Mouse (Mus musculus): ENCODE results near the gene Pde4c. TPM values are rescaled to one million over a fixed set of nuclear protein-coding genes. Genes with fewer than 3 reads are reported as not detected.

Pde4c gene
- polyA plus RNA-seq, 1 experiment from 2014 or later: 1.4 TPM

- H3K4me2 ChIP-seq: peak overlapping the region; percentile 21; the same call in 1 of the 2 replicates
- peak overlapping the region; percentile 81 for H3K27ac ChIP-seq (replicated peaks)
- H3K36me3 ChIP-seq (replicated peaks): no peaks in the 10 kb centered on the region
- ATAC-seq (ENCODE audit: insufficient read depth): no peak
- peak overlapping the region; percentile 32; the same call in 1 of the 2 replicates for H3K9ac ChIP-seq
- H3K27me3 ChIP-seq: peaks cover 45% of the 10 kb centered on the region
- WGBS (ENCODE audit: insufficient replicate concordance): 59% methylated on average over 12 of the region's 12 CpGs
- no peak overlapping the region for H3K4me3 ChIP-seq (replicated peaks)
- no peaks in the 10 kb centered on the region for H3K9me3 ChIP-seq (replicated peaks)
- H3K4me1 ChIP-seq (replicated peaks): peaks cover 12% of the 10 kb centered on the region; the same call in 1 of the 2 replicates
These were observed 696 bp downstream of the Pde4c start for GRCm38 (mm10) chr8:70724216-70724615.

- peaks cover 11% of the 10 kb centered on the region for H3K4me1 ChIP-seq (replicated peaks)
- peaks cover 53% of the 10 kb centered on the region for H3K27me3 ChIP-seq
- no peaks in the 10 kb centered on the region for H3K36me3 ChIP-seq (replicated peaks)
- WGBS (ENCODE audit: insufficient replicate concordance): 23% methylated on average over 14 of the region's 14 CpGs
- H3K9ac ChIP-seq: no peak overlapping the region
- no peak for ATAC-seq (ENCODE audit: insufficient read depth)
- no peak overlapping the region for H3K4me3 ChIP-seq (replicated peaks)
- no peak overlapping the region for H3K27ac ChIP-seq (replicated peaks)
- H3K4me2 ChIP-seq: no peak overlapping the region
- no peaks in the 10 kb centered on the region for H3K9me3 ChIP-seq (replicated peaks)
These were observed 2.4 kb downstream of the Pde4c start for GRCm38 (mm10) chr8:70725792-70726447.

- ATAC-seq (ENCODE audit: insufficient read depth): no peak
- Histone ChIP-seq H3K4me2 (no peak overlapping the region), H3K9ac (no peak overlapping the region), H3K4me3 (replicated peaks) (no peak overlapping the region), H3K4me1 (replicated peaks) (peaks cover 11% of the 10 kb centered on the region), H3K27me3 (peaks cover 61% of the 10 kb centered on the region), H3K9me3 (replicated peaks) (no peaks in the 10 kb centered on the region), H3K27ac (replicated peaks) (no peak overlapping the region), H3K36me3 (replicated peaks) (no peaks in the 10 kb centered on the region)
- WGBS (ENCODE audit: insufficient replicate concordance): 35% methylated on average over 11 of the region's 11 CpGs
These were observed 3.2 kb downstream of the Pde4c start for GRCm38 (mm10) chr8:70726721-70727120.

- Histone ChIP-seq H3K9ac (no peak overlapping the region), H3K4me3 (replicated peaks) (peak overlapping the region; percentile 35), H3K4me1 (replicated peaks) (peaks cover 7% of the 10 kb centered on the region), H3K4me2 (peak overlapping the region; percentile 61), H3K27ac (replicated peaks) (no peak overlapping the region), H3K9me3 (replicated peaks) (no peaks in the 10 kb centered on the region), H3K27me3 (peaks cover 73% of the 10 kb centered on the region), H3K36me3 (replicated peaks) (no peaks in the 10 kb centered on the region)
- 2% methylated on average over 34 of the region's 34 CpGs for WGBS (ENCODE audit: insufficient replicate concordance)
- no peak for ATAC-seq (ENCODE audit: insufficient read depth)
These were observed 6.4 kb downstream of the Pde4c start for GRCm38 (mm10) chr8:70729808-70730475.

- Histone ChIP-seq H3K27me3 (peaks cover 73% of the 10 kb centered on the region), H3K9me3 (replicated peaks) (no peaks in the 10 kb centered on the region), H3K4me3 (replicated peaks) (no peak overlapping the region), H3K9ac (no peak overlapping the region), H3K36me3 (replicated peaks) (no peaks in the 10 kb centered on the region), H3K27ac (replicated peaks) (no peak overlapping the region), H3K4me2 (no peak overlapping the region), H3K4me1 (replicated peaks) (peaks cover 7% of the 10 kb centered on the region)
- WGBS (ENCODE audit: insufficient replicate concordance): 62% methylated on average over 4 of the region's 4 CpGs
- peak; percentile 20; the same call in 1 of the 2 replicates for ATAC-seq (ENCODE audit: insufficient read depth)
These were observed 7.4 kb downstream of the Pde4c start for GRCm38 (mm10) chr8:70730956-70731355.

GRCm38 (mm10) chr8:70737705-70738104 lies 14.2 kb downstream of the Pde4c start:
- 47% methylated on average over 5 of the region's 5 CpGs for WGBS (ENCODE audit: insufficient replicate concordance)
- H3K4me3 ChIP-seq (replicated peaks): no peak overlapping the region
- no peak for ATAC-seq (ENCODE audit: insufficient read depth)

GRCm38 (mm10) chr8:70738211-70738610 lies 14.7 kb downstream of the Pde4c start:
- 42% methylated on average over 3 of the region's 3 CpGs for WGBS (ENCODE audit: insufficient replicate concordance)
- no peak for ATAC-seq (ENCODE audit: insufficient read depth)
- Histone ChIP-seq H3K4me1 (replicated peaks) (peaks cover 8% of the 10 kb centered on the region), H3K4me2 (no peak overlapping the region), H3K4me3 (replicated peaks) (no peak overlapping the region), H3K27me3 (peaks cover 61% of the 10 kb centered on the region), H3K27ac (replicated peaks) (no peak overlapping the region), H3K36me3 (replicated peaks) (no peaks in the 10 kb centered on the region), H3K9me3 (replicated peaks) (no peaks in the 10 kb centered on the region), H3K9ac (no peak overlapping the region)

More at GRCm38 (mm10) chr8:70737705-70738104, 14.2 kb downstream of the Pde4c start:
- no peaks in the 10 kb centered on the region for H3K9me3 ChIP-seq (replicated peaks)
- no peaks in the 10 kb centered on the region for H3K36me3 ChIP-seq (replicated peaks)
- H3K27me3 ChIP-seq: peaks cover 58% of the 10 kb centered on the region
- H3K9ac ChIP-seq: no peak overlapping the region
- no peak overlapping the region for H3K27ac ChIP-seq (replicated peaks)
- H3K4me2 ChIP-seq: no peak overlapping the region
- H3K4me1 ChIP-seq (replicated peaks): 0 out of 2 replicates have a peak, but pooled peaks cover 3% of the 10 kb centered on the region

- Histone ChIP-seq H3K9me3 (replicated peaks) (no peaks in the 10 kb centered on the region), H3K27ac (replicated peaks) (no peak overlapping the region), H3K27me3 (peaks cover 92% of the 10 kb centered on the region), H3K4me2 (no peak overlapping the region), H3K9ac (no peak overlapping the region), H3K36me3 (replicated peaks) (no peaks in the 10 kb centered on the region), H3K4me1 (replicated peaks) (peaks cover 25% of the 10 kb centered on the region), H3K4me3 (replicated peaks) (no peak overlapping the region)
- ATAC-seq (ENCODE audit: insufficient read depth): no peak
- WGBS (ENCODE audit: insufficient replicate concordance): 48% methylated on average over 5 of the region's 5 CpGs
These were observed 18.1 kb downstream of the Pde4c start for GRCm38 (mm10) chr8:70741661-70742060.

- Histone ChIP-seq H3K4me2 (no peak overlapping the region), H3K4me1 (replicated peaks) (peaks cover 25% of the 10 kb centered on the region), H3K4me3 (replicated peaks) (no peak overlapping the region), H3K9me3 (replicated peaks) (no peaks in the 10 kb centered on the region), H3K9ac (no peak overlapping the region), H3K27ac (replicated peaks) (no peak overlapping the region), H3K27me3 (peaks cover 95% of the 10 kb centered on the region), H3K36me3 (replicated peaks) (no peaks in the 10 kb centered on the region)
- ATAC-seq (ENCODE audit: insufficient read depth): no peak
- 50% methylated on average over 11 of the region's 11 CpGs for WGBS (ENCODE audit: insufficient replicate concordance)
These were observed 18.7 kb downstream of the Pde4c start for GRCm38 (mm10) chr8:70742176-70742575.

- H3K4me1 ChIP-seq (replicated peaks): peaks cover 25% of the 10 kb centered on the region
- H3K4me2 ChIP-seq: peak overlapping the region; percentile 53
- H3K36me3 ChIP-seq (replicated peaks): no peaks in the 10 kb centered on the region
- no peak overlapping the region for H3K27ac ChIP-seq (replicated peaks)
- no peak overlapping the region for H3K9ac ChIP-seq
- H3K27me3 ChIP-seq: peaks cover 95% of the 10 kb centered on the region
- no peak overlapping the region for H3K4me3 ChIP-seq (replicated peaks)
- whole genome bisulfite sequencing (ENCODE audit: insufficient replicate concordance): 3% methylated on average over 38 of the region's 38 CpGs
- no peaks in the 10 kb centered on the region for H3K9me3 ChIP-seq (replicated peaks)
- no peak; the same call in 1 of the 2 replicates for ATAC-seq (ENCODE audit: insufficient read depth)
These were observed 19.6 kb downstream of the Pde4c start for GRCm38 (mm10) chr8:70742981-70743655.
